ENCODE assay signal across 18 mouse cellular contexts in the genomic region with DNA sequence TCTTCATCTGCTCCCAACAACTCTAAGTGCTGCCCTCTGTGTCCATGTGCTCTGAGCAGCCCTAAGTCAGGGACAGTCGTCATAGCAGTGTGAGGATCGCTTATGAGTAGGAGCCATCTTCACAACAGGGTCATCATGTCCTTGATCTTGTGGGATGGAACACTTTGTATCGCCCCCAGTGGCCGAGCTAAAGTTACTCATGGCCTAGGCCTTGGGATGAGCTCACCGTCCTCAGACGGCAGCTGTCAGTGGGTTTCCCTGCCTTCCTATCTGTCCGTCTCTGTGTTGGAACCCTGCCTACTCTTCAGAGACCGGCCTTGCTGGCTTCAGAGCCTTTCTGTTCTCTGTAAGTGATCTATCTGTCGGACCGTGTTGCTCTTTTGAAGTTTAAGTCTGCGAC.
DNase-seq lines count a peak whose midpoint lies in the region.
"Had no signal": no experiment of that assay in that cellular context is flagged by ENCODE, and none has a peak within 500 bp of the region (broad histone marks: within the 10 kb centered on the region; RNA-seq: fewer than 3 reads in every experiment).

No protein-coding gene starts in this region.

- DNase-seq in heart, adult 11 months = peak; percentile 72
- no peak for DNase-seq in heart, adult 9 months (ENCODE audit: low spot score in 2 of 2)
- peak; percentile 93 to 94 for DNase-seq in adrenal gland, adult (ENCODE audit: inconsistent age in 2 of 2, low spot score in 1 of 2)
- peak; percentile 61 for DNase-seq in adrenal gland, postnatal 25 days
- DNase-seq in cerebellum, adult 9-10 months = no peak
- DNase-seq in layer of hippocampus, postnatal 25 days (ENCODE audit: extremely low spot score in 1 of 2, low spot score in 1 of 2) = no peak
- no peak for DNase-seq in left cerebral cortex, adult 9 months (ENCODE audit: low spot score in 2 of 2)
- DNase-seq: cerebellum, adult 2 months; cerebellum, postnatal 25 days; heart, postnatal 36 days; kidney, adult 2 months; kidney, postnatal 36 days; layer of hippocampus, postnatal 36 days; lung, adult 2 months; lung, postnatal 10 days; retina, postnatal 1 day; right cerebral cortex, postnatal 14 days; thymus, postnatal 14 days had no signal

Comparison
In these comparisons a context has a peak if more than half of its experiments do, and no peak if none do; other contexts are left out.
1. DNase-seq: peak in heart, adult 11 months (single experiment), adrenal gland, adult (2 of 2) and adrenal gland, postnatal 25 days (single experiment); none in heart, adult 9 months (0 of 2), cerebellum, adult 9-10 months (single experiment), layer of hippocampus, postnatal 25 days (0 of 2) and left cerebral cortex, adult 9 months (0 of 2).